Mouse (Mus musculus) NIH3T3 (cell line): ENCODE data around the gene Ttyh3.
A peak's percentile ranks its signal among the peaks of the same experiment; 100 is the strongest.

Source experiments
- DNase-seq: peaks from one replicate; pipeline ENCODE4 v3.0.0-alpha.2; 2012; ENCODE audit warnings: low read depth

Gene Ttyh3

GRCm38 (mm10) chr5:140651231-140651630 is 2.4 kb upstream of the Ttyh3 start:
- no peak for DNase-seq

- DNase-seq: no peak
Observed at GRCm38 (mm10) chr5:140649881-140650414, 1.1 kb upstream of the Ttyh3 start.

- DNase-seq: peak; percentile 99
Observed at GRCm38 (mm10) chr5:140649101-140649667, 353 bp upstream of the Ttyh3 start.

- peak; percentile 69 for DNase-seq
Observed at GRCm38 (mm10) chr5:140647821-140648518, 861 bp downstream of the Ttyh3 start.

- DNase-seq: peak; percentile 73
Observed at GRCm38 (mm10) chr5:140647031-140647760, 1.6 kb downstream of the Ttyh3 start.

- DNase-seq: no peak
Observed at GRCm38 (mm10) chr5:140646171-140646570, 2.7 kb downstream of the Ttyh3 start.

- DNase-seq: no peak
Observed at GRCm38 (mm10) chr5:140645454-140645853, 3.4 kb downstream of the Ttyh3 start.

- no peak for DNase-seq
Observed at GRCm38 (mm10) chr5:140644702-140645201, 4.1 kb downstream of the Ttyh3 start.

- DNase-seq: no peak
Observed at GRCm38 (mm10) chr5:140644263-140644662, 4.6 kb downstream of the Ttyh3 start.

GRCm38 (mm10) chr5:140642076-140642475 is 6.8 kb downstream of the Ttyh3 start:
- DNase-seq: peak; percentile 53

- DNase-seq: peak; percentile 97
Observed at GRCm38 (mm10) chr5:140641254-140641928, 7.4 kb downstream of the Ttyh3 start.

- DNase-seq: peak; percentile 59
Observed at GRCm38 (mm10) chr5:140640812-140641211, 8.0 kb downstream of the Ttyh3 start.

GRCm38 (mm10) chr5:140639871-140640270 is 9.0 kb downstream of the Ttyh3 start:
- peak; percentile 35 for DNase-seq

- DNase-seq: no peak
Observed at GRCm38 (mm10) chr5:140639312-140639711, 9.5 kb downstream of the Ttyh3 start.

GRCm38 (mm10) chr5:140638484-140638883 is 10.3 kb downstream of the Ttyh3 start:
- no peak for DNase-seq

GRCm38 (mm10) chr5:140637989-140638388 is 10.8 kb downstream of the Ttyh3 start:
- no peak for DNase-seq

- DNase-seq: no peak
Observed at GRCm38 (mm10) chr5:140637058-140637410, 11.8 kb downstream of the Ttyh3 start.

- DNase-seq: no peak
Observed at GRCm38 (mm10) chr5:140636316-140637057, 12.3 kb downstream of the Ttyh3 start.

GRCm38 (mm10) chr5:140634798-140635722 is 13.8 kb downstream of the Ttyh3 start:
- DNase-seq: no peak

GRCm38 (mm10) chr5:140633432-140633831 is 15.4 kb downstream of the Ttyh3 start:
- DNase-seq: no peak
